Mouse (Mus musculus): ENCODE data around the gene Fn3krp.

The Fn3krp gene

GRCm38 (mm10) chr11:121451216-121451726, 30.1 kb downstream of the Fn3krp start:
- peak in 1 of 2 experiments; percentile 52 for DNase-seq

DNA sequence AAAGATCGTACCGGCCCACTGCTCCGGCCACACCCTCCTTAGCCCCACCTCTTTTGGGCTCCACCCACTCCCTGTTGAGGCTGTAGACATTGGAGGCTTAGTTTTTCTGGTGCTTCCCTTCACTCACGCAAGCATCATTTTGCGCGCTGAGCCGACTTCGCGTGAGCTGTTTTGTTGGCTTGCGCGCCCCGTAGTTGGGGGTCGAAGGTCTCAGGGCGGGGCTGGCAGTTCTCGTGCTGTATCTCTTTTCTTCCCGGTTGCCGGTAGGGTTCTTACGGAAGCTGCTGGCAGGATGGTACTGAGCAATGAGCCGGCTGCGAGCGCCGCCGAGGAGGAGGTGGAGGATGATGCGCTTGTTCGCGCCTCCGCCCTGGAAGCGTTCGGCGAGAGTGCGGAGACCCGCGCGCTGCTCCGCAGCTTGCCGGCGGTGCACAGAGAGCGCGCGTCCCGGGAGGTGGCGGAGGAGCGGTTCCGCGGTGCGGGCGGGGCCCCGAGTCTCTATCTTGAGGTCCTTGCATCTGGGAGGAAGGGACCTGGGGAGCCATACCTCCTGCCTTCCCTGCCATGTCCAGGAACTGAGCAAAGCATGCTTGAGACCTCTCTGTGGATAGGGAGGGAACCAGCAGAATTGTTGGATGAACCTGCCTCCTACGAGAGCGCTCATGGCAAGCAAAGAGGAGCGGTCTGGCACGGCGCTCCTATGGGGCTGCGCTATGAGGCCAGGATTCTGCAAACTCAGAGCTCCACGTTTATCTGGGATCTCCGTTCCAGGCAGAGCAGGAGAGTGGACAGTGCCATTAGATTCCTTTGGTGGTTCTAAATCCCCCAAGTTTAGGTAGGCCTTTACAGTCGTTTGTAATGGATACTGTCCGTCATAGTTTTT, 30.8 kb downstream of the Fn3krp start, which contains the start of gene Tbcd:
Gene Tbcd (plus strand): TSS at position 197 of the 883 bp plus-strand sequence.
- peak; percentile 97 to 98 for DNase-seq

- DNase-seq: no peak
Observed at GRCm38 (mm10) chr11:121457874-121458273, 36.7 kb downstream of the Fn3krp start.

GRCm38 (mm10) chr11:121467408-121467807, 46.2 kb downstream of the Fn3krp start:
- no peak for DNase-seq

- DNase-seq: no peak
Observed at GRCm38 (mm10) chr11:121474831-121475230, 53.6 kb downstream of the Fn3krp start.

DNA sequence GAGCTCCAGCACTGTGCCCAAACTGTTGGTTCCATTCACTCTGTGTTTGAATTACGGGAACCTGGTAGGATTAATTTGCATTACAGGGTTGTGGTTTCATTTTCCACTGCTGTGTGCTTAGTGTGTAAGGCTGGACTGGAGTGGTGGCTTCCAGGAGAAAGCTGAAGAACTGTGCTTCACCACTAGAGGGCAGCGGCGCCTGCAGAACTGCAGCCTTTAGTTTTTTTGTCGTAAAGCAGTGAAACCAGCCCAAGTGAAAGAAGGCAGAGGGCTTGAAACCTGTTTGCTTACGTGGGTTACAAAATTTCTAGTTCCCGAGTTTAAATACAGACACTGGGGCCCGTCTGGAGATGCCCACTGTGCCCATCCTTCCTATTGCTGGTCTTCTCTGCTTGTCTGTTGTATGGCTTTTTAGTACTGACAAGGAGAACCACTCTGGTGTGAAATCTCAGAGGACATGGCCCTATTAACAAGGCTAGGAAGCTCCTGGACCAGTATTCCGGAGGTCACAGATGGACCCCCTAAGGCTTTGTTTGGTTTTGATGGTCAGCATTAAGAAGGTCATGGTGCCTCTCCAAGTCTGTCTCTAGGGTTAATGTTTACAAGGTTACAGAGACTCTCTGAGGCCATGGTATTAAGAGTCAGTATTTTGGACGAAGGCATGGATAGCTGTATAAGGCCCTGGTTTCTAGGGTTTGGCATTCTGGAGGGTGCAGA, 54.7 kb downstream of the Fn3krp start:
- DNase-seq: peak; percentile 80 to 87

DNA sequence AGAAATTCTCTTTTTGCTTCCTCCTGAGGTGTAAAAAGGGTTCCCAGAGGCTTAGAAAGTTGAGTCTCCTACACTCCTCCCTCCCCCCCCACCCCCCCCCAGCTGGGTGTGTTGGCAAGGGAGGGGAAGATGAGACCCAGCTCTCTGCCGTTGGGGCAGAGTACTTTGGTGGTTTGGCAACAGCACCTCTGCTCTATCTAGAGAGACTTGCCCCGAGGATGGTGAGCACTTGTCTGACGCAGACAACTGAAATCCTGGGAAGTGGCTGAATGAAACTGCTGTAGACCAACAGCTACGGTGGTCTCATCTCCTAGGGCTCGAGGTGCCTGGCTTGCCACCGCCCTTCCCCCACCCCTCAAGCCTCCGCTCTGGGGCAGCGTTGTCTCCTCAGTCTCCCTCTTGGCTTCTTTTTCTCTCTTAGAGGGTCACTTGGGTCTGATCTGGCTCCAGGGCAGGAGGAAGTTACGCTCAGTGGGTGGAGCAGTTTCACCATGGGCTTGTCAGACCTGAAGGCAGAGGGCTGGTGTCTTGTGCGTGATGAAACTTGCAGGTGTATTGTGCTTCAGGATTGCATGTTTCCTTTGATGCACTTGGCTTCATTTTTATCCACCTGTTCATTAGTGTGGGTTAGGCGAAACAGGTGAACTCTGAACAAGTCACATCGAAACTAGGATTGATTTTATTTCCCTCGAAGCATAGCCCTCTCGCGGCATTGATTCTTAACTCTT, 58.4 kb downstream of the Fn3krp start:
- DNase-seq: no peak
